Mouse (Mus musculus): ENCODE data around the gene 2610507B11Rik.

The 2610507B11Rik gene

GRCm38 (mm10) chr11:78289146-78289763 lies 27.7 kb downstream of the 2610507B11Rik start:
- DNase-seq (ENCODE audit: low read depth, low spot score), result no peak

DNA sequence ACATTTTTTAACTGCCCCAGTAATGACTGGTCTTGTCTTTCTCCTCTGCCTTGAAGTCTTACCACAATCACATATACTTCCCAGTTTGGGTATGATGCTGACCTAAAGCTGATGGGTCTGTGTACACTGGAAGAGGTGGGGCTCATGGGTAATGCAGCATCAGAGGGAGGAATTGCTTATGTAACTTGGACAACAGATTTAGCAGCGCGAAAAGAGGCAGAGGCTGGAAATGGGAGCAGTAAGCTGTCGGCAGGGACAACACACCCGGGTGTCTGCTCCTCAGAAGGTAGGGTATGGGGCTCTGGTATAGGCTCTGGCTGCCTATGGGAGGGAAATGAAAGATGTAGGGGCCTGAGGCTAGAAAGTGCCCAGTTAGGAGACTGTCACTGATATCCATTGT lies 29.1 kb downstream of the 2610507B11Rik start, which contains the start of gene BC030499:
Gene BC030499 (plus strand): TSS at position 188 of the 400 bp plus-strand sequence.
- no peak for DNase-seq (ENCODE audit: low read depth, low spot score)

DNA sequence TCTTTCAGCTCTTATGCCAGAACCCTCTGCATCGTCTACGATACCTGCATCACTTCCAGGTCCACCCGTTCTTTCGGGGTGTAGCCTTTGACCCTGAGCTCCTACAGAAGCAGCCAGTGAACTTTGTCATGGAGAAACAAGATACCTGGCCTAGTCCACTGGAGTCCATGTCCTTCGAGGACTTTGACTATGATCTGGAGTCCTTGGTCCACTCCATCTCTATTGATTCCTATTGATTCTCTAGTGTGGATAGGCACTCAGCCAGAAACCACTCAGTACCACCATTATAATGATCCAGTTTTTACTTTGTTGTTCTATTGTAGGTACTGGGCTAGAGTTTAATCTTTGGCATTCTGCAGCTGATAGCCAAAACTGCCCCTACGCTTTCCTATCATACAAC lies 33.0 kb downstream of the 2610507B11Rik start:
- no peak for DNase-seq (ENCODE audit: low read depth, low spot score)

DNA sequence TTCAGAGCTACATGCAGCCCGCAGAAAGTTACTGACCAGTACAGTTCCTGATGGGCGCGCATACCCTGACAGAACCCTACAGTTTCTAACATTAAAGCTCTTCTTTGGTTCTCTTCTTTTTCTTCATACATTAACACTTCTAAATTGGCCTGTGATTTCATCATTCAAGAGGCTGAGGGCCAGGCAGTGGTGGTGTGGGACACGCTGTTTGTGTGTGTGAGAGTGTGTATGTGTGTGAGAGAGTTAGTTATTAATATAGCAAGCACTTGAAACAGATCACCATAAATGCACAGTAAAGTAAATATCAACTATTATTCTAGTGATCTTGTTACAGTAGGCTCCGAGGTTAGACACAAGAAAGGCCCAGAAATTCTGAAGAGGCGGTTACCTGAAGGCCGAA lies 39.4 kb downstream of the 2610507B11Rik start:
- DNase-seq (ENCODE audit: low read depth, low spot score), result no peak

GRCm38 (mm10) chr11:78301357-78302084 lies 40.0 kb downstream of the 2610507B11Rik start, which contains the start of gene Spag5:
Spag5 (plus strand) TSS chr11:78301529.
- peak; percentile 90 for DNase-seq (ENCODE audit: low read depth, low spot score)

- DNase-seq (ENCODE audit: low read depth, low spot score), result no peak
These were observed 43.7 kb downstream of the 2610507B11Rik start for GRCm38 (mm10) chr11:78305272-78305671.

DNA sequence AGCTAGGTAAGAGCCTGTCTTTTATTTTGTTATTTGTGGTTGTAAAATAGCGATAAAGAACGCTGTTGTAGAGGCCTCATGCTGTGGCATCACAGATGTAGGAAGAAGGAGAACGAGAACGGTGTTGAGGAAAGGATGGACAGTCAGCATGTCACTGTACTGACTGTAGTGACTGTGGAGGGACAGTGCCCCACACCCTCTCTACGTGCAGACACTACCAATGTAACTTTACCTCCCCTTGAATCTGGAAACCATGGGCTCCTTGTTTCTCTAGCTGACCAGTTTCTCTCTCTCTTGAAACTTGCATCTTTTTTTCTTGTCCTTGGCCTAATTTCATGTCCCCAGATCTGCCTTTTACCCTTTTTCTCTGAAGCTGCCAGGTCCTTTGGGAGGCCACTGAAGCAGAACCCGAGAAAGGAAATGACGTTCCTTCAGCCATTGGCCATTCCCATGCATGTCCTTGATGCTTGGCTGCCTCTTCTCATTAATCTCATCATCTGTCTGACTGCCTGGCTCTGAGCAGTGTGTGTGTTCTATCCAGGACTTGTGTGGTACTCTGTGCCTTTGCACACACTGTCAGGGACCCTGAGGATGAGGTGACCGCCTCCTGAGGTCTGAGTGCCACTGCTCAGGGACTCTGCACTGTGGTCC lies 49.4 kb downstream of the 2610507B11Rik start:
- DNase-seq (ENCODE audit: low read depth, low spot score), result no peak

GRCm38 (mm10) chr11:78313662-78314061 lies 52.1 kb downstream of the 2610507B11Rik start:
- no peak for DNase-seq (ENCODE audit: low read depth, low spot score)

GRCm38 (mm10) chr11:78318411-78318810 lies 56.9 kb downstream of the 2610507B11Rik start:
- no peak for DNase-seq (ENCODE audit: low read depth, low spot score)

- DNase-seq (ENCODE audit: low read depth, low spot score), result no peak
These were observed 60.7 kb downstream of the 2610507B11Rik start for GRCm38 (mm10) chr11:78322076-78322831.

DNA sequence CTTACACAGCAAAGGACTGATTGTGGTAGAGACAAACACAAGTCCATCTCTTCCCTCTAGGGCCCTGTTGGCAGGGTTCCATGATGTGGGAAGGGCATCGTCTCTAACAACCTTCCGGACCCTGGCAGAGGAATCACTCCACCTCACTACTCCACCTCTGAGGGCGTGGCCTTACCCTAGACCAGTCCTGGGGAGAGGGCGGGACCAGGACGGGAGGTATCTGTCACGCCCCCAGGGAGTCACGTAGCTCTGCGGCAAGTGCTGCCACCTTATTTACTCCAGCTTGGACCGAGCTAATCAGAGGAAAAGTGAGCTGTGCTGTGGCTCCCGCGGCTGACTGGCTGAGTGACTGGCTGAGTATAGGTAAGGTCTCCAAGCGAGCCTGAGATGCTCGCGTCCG lies 61.3 kb downstream of the 2610507B11Rik start, which contains the start of gene Aldoc:
Gene Aldoc (plus strand): TSS at position 109 of the 400 bp plus-strand sequence.
- no peak for DNase-seq (ENCODE audit: low read depth, low spot score)

DNA sequence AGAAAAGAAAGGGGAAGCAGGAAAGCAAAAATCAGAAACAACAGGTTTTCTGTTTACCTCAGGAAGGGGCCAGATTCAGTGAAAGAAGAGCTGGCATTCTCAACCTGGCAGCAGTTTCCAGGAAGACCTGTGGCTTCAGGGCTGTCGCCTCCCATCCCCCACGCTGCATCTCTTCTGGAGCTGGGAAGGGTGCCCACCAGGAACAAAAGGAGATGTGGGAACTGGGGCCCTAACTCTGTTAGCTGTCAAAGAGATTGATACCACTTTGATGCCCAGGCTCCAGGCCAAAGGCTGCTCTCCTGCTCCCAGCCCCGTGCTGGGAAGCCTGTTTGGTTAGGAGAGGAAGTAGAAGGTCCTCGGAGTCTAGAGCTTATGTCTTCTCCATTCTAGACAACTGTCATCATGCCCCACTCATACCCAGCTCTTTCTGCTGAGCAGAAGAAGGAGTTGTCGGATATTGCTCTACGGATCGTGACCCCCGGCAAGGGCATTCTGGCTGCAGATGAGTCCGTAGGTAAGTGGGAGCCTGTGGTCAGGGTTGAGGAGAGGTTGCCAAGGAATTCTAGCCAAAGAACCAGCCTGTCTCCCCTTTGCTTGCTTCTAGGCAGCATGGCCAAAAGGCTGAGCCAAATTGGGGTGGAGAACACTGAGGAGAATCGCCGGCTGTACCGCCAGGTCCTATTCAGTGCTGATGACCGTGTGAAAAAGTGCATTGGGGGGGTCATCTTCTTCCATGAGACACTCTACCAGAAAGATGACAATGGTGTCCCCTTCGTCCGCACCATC lies 62.6 kb downstream of the 2610507B11Rik start:
- DNase-seq (ENCODE audit: low read depth, low spot score), result no peak

GRCm38 (mm10) chr11:78324965-78325364 lies 63.4 kb downstream of the 2610507B11Rik start:
- DNase-seq (ENCODE audit: low read depth, low spot score), result no peak

DNA sequence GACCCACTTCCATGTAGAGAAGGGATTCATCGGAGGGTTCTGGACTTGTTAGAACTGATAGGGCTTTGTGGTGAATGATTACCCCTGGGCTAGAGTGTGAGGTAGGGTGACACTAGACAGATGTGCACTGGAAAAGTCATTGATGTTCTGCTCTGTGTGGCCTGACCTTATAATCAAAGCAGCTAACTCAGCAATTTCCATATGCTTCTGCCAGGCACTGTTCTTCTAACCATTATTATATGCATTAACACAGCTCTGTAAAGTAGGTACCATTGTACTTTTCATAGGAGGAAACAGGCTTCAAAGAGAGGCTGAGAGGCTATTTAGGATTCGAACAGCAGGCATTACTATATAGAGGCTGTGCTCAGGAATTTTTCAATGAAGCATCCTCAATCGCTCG lies 65.7 kb downstream of the 2610507B11Rik start:
- DNase-seq (ENCODE audit: low read depth, low spot score), result no peak

- DNase-seq (ENCODE audit: low read depth, low spot score), result peak; percentile 96
These were observed 66.3 kb downstream of the 2610507B11Rik start, which contains the start of gene Pigs for GRCm38 (mm10) chr11:78327634-78328511. Pigs (plus strand) TSS chr11:78328415.

DNA sequence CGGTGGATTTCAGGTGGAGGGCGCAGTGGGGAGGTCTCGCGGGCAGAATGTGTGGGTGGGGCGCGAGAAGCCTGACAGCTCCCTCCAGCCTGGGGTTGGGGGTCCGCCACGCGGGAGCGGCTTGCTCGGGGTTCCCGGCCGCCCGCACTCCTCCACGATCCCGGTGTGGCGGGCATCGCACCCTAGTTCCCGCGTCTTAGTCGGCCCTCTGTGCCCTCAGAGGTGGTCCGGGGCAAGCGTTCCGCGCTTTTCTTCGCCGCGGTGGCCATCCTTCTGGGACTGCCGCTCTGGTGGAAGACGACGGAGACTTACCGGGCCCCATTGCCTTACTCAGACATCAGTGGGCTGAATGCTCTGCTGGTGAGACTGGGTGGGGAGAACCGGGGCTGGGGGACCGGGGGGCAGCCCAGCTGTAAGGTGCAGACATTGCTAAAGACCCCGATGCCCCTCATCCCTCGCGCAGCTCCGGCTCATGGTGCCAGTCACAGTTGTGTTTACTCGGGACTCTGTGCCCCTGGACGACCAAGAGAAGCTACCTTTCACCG lies 67.0 kb downstream of the 2610507B11Rik start:
- no peak for DNase-seq (ENCODE audit: low read depth, low spot score)

DNA sequence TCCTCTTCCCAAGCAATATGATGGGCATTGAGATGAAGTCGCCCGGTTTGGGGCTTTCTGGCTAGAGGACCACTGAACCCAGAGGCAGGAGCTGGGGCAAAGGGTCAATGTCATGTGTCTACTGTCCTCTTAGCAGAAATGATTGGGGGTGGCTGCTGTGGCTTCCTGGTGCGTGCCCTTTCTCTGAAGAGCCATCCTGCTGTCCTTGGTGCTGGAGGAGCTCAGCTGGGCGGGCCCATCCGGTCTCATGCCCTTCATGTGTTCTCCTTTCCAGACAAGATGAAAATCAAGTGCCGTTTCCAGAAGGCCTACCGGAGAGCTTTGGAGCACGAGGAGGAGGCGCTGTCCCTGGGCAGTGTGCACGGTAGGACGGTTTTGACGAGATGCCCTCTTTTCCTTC lies 71.1 kb downstream of the 2610507B11Rik start:
- no peak for DNase-seq (ENCODE audit: low read depth, low spot score)

DNA sequence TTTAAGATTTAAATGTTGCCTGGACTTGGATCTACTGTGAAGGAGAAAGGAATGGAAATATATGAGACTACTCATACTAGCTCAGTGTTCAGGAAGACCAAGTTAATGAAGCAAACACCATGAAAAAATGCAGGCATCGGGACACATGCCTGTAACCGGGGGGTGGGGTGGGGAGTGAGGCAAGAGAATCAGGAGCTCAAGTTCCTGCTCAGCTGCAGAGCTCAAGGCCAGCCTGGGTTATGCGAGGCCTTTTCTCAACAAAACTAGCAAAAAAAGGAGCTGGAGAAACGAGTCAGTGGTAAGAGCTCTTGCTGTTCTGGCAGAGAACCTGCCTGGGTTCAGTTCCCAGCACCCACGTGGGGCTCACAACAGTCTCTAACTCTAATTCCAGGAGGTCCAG lies 72.4 kb downstream of the 2610507B11Rik start:
- no peak for DNase-seq (ENCODE audit: low read depth, low spot score)

DNA sequence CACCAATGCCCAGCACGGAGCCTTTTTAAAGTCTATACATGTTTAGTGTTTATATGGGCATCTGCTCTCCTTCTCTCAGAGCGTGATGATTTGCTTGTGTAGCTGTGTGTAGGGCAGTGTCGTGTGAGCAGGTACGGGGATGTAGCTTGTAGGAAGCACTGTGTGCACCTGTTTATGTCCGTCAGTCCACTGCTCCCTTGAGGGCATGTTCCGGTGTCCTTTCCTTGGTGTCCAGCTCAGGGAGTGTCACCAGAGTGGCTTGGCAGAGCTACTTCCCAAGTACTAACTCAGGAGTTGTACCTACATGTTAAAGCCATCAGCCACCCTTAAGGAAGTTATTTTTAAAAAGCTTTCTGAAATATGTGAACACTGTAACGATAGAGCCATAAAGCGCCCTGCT lies 75.5 kb downstream of the 2610507B11Rik start:
- DNase-seq (ENCODE audit: low read depth, low spot score), result no peak
